Mouse (Mus musculus) gastrocnemius, adult 2 months (tissue): ENCODE results near the gene Gm527. TPM values are rescaled to one million over a fixed set of nuclear protein-coding genes. Genes with fewer than 3 reads are reported as not detected.

Source experiments
- DNase-seq: peaks from one replicate; pipeline ENCODE4 v3.0.0; 2022
- H3K27ac ChIP-seq: fragments of 200-600 bp; 2 replicates; pipeline ENCODE4 v1.8.1; 2022; ENCODE audit warnings: mild to moderate bottlenecking
- H3K4me3 ChIP-seq: fragments of 200-600 bp; 2 replicates; pipeline ENCODE4 v1.8.1; 2022; ENCODE audit warnings: mild to moderate bottlenecking, moderate library complexity
- CTCF ChIP-seq: fragments of 200-600 bp; IDR thresholded peaks from 2 replicates; pipeline ENCODE4 v1.8.1; 2022; ENCODE audit warnings: antibody characterized with exemption, mild to moderate bottlenecking, moderate library complexity
- intact Hi-C: fragments of 180-260 bp; cut with DNase I; formaldehyde crosslinking; loops from one replicate; pipeline ENCODE4 v1.15.1; 2025
- total RNA-seq, 2 experiments: library from RNA; stranded (reverse); gene quantifications; 2 replicates each; pipeline ENCODE4 v1.2.3; 2021

The Gm527 gene
- total RNA-seq, 2 experiments from 2014 or later: 5.0 to 5.2 TPM

GRCm38 (mm10) chr12:64966652-64967435 is 49.1 kb downstream of the Gm527 start:
- Histone ChIP-seq H3K27ac (peak overlapping the region; percentile 91), H3K4me3 (peak overlapping the region; percentile 80)
- DNase-seq: no peak
- no peak for TF ChIP-seq CTCF
- intact Hi-C loops: loop anchor here (5.0 to 10.0 kb wide), 3 partner anchors 70 to 208 kb away; partner anchors contain the start of genes Fkbp3, Mis18bp1 and Prpf39

GRCm38 (mm10) chr12:64967470-64967869 is 49.8 kb downstream of the Gm527 start:
- intact Hi-C loops: loop anchor here (5.0 to 10.0 kb wide), 3 partner anchors 70 to 207 kb away; partner anchors contain the start of genes Fkbp3, Mis18bp1 and Prpf39

DNA sequence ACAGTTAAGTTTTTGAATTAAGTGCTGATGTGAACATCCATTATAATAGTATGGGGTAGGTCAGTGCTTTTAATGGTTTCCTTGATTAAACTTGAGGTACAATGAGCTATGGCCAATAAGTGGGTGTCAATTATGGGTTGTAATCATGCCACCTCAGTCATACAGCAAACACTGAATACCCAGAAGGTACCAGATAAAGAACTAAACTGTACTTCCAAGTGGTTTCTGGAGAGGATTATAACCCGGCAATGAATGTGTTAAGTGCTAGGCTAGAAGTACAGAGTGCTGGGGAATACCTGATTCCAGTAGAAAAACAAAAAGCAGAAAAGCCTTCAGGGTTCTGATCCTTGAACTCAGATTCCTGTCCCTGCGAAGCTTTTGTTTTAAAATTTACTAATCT is 50.4 kb downstream of the Gm527 start:
- peak overlapping the region; percentile 91 for H3K27ac ChIP-seq
- no peak for DNase-seq
- no peak for TF ChIP-seq CTCF
- intact Hi-C loops: loop anchor here (5.0 to 10.0 kb wide), 3 partner anchors 69 to 207 kb away; partner anchors contain the start of genes Fkbp3, Mis18bp1 and Prpf39
- peak overlapping the region; percentile 80 for H3K4me3 ChIP-seq

More at GRCm38 (mm10) chr12:64967470-64967869, 49.8 kb downstream of the Gm527 start:
- no peak for TF ChIP-seq CTCF
- peak; percentile 42 for DNase-seq
- H3K4me3 ChIP-seq: peak overlapping the region; percentile 80
- peak overlapping the region; percentile 91 for H3K27ac ChIP-seq

GRCm38 (mm10) chr12:64971399-64971798 is 53.7 kb downstream of the Gm527 start:
- DNase-seq: no peak
- no peak for TF ChIP-seq CTCF
- intact Hi-C loops: no loop called here
- Histone ChIP-seq H3K4me3 (no peak overlapping the region), H3K27ac (peak overlapping the region; percentile 9; the same call in 1 of the 2 replicates)

GRCm38 (mm10) chr12:64972063-64972462 is 54.4 kb downstream of the Gm527 start:
- intact Hi-C loops: no loop called here
- Histone ChIP-seq H3K4me3 (no peak overlapping the region), H3K27ac (no peak overlapping the region)
- TF ChIP-seq CTCF: no peak
- no peak for DNase-seq

Other genes starting within 250 kb of the Gm527 start
- 1 to 10 TPM; 9.6 to 10.0 TPM for gene Klhl28, start 47.6 kb downstream of the Gm527 start, total RNA-seq
- 1 to 10 TPM; 9.2 to 9.7 TPM for gene Togaram1, start 47.9 kb downstream of the Gm527 start, total RNA-seq
- 10 to 100 TPM; 15.8 to 17.5 TPM for gene Prpf39, start 118.4 kb downstream of the Gm527 start, total RNA-seq
- gene Fkbp3, start 156.1 kb downstream of the Gm527 start, total RNA-seq: 100 to 1,000 TPM; 176 to 242 TPM
- gene Fancm, start 157.7 kb downstream of the Gm527 start, total RNA-seq: 1 to 10 TPM; 1.4 to 2.0 TPM